Mouse (Mus musculus) gastrocnemius, postnatal 4 days (tissue): ENCODE measurements at regions not wholly inside any gene's neighbourhood (a gene's known extent, or its start where the extent isn't known, plus 50 kb on each side); places are given as distances from the start of the nearest gene placed in this dataset.

Experiments
- DNase-seq, 2 experiments: peaks; one replicate each; pipeline ENCODE4 v3.0.0; 2021 to 2022; ENCODE audit warnings: low spot score in 2 of 2, mixed read lengths in 2 of 2

- no peak for DNase-seq
Measured at GRCm38 (mm10) chr10:97241476-97241875, 237.9 kb upstream of the Dcn start.

GRCm38 (mm10) chr10:97245674-97246073 lies 233.7 kb upstream of the Dcn start:
- no peak for DNase-seq

- no peak for DNase-seq
Measured at GRCm38 (mm10) chr10:97248522-97248921, 230.9 kb upstream of the Dcn start.

GRCm38 (mm10) chr10:97249760-97250159 lies 229.6 kb upstream of the Dcn start:
- no peak for DNase-seq

- no peak for DNase-seq
Measured at GRCm38 (mm10) chr10:97250167-97250566, 229.2 kb upstream of the Dcn start.

GRCm38 (mm10) chr10:97265959-97266517 lies 213.4 kb upstream of the Dcn start:
- no peak for DNase-seq

GRCm38 (mm10) chr10:97282416-97282815 lies 197.0 kb upstream of the Dcn start:
- DNase-seq: no peak

- no peak for DNase-seq
Measured at GRCm38 (mm10) chr10:97282841-97283496, 196.4 kb upstream of the Dcn start.

- DNase-seq: no peak
Measured at GRCm38 (mm10) chr10:97304791-97305355, 174.5 kb upstream of the Dcn start.

- no peak for DNase-seq
Measured at GRCm38 (mm10) chr10:97309580-97309979, 169.8 kb upstream of the Dcn start.

GRCm38 (mm10) chr10:97312509-97312908 lies 166.9 kb upstream of the Dcn start:
- DNase-seq: no peak

- peak; percentile 90 to 91 for DNase-seq
Measured at GRCm38 (mm10) chr10:97312978-97313377, 166.4 kb upstream of the Dcn start.

GRCm38 (mm10) chr10:97313407-97313901 lies 166.0 kb upstream of the Dcn start:
- peak; percentile 29 to 78 for DNase-seq

GRCm38 (mm10) chr10:97332639-97333038 lies 146.8 kb upstream of the Dcn start:
- no peak for DNase-seq

GRCm38 (mm10) chr10:97334044-97334443 lies 145.4 kb upstream of the Dcn start:
- no peak for DNase-seq

GRCm38 (mm10) chr10:97334606-97335150 lies 144.7 kb upstream of the Dcn start:
- DNase-seq: no peak

- DNase-seq: no peak
Measured at GRCm38 (mm10) chr10:97338033-97338692, 141.2 kb upstream of the Dcn start.

- DNase-seq: no peak
Measured at GRCm38 (mm10) chr10:97339866-97340706, 139.3 kb upstream of the Dcn start.

GRCm38 (mm10) chr10:97345347-97345746 lies 134.1 kb upstream of the Dcn start:
- DNase-seq: peak; percentile 70 to 79

GRCm38 (mm10) chr10:97346949-97347348 lies 132.5 kb upstream of the Dcn start:
- no peak for DNase-seq

GRCm38 (mm10) chr10:97368625-97369024 lies 110.8 kb upstream of the Dcn start:
- no peak for DNase-seq
